Mouse (Mus musculus) frontal cortex, postnatal 14 days (tissue): ENCODE measurements around the gene Cxcl16.
"Not testable (repeated sequence)": the region's sequence is repeated elsewhere in the genome, so short reads cannot be mapped to it uniquely, and the experiment has no call there.

ENCODE experiments used
- DNase-seq, 2 experiments: peaks; one replicate each; pipeline ENCODE4 v3.0.0; 2022; ENCODE audit warnings: low spot score in 2 of 2

Cxcl16 gene

DNA sequence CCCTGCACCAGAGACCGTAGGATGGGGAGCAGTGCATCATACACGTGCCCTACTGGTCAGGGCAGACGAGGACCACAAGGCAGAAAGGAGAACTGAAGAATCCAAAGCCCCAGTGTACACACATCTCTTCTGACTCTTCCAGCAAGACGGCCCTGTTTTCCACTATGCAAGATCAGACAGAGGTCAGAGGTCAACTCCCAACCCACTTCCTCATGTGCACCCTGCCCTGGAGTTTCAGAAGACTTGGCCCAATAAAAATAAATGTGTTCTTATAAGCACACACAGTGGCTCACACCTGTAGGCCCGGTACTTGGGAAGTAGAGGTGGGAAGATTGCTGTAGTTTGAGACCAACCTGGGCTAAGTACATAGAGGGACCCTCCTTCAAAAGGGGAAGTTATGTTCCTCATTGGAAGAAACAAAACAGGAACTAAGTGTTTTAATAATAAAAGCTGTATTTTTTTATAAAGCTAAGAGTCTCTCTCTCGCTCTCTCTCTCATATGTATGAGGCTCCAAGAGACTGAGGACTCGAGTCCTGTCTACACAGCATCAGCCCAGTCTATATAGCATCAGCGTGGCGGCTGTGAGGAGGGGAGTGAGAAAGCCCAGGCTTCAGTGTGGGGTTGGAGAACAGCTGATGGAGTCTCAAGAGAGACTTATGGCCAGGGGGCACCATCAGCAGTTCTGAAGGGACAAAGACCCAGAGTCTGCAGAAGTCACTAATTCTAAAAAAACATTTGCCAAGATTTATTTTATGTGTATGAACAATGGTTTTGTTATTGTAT is 6.3 kb downstream of the Cxcl16 start:
- DNase-seq: no peak

GRCm38 (mm10) chr11:70451797-70452498 is 7.8 kb downstream of the Cxcl16 start, which contains the start of gene Med11:
Gene Med11 (plus strand): TSS chr11:70451919.
- peak; percentile 88 to 92 for DNase-seq

DNA sequence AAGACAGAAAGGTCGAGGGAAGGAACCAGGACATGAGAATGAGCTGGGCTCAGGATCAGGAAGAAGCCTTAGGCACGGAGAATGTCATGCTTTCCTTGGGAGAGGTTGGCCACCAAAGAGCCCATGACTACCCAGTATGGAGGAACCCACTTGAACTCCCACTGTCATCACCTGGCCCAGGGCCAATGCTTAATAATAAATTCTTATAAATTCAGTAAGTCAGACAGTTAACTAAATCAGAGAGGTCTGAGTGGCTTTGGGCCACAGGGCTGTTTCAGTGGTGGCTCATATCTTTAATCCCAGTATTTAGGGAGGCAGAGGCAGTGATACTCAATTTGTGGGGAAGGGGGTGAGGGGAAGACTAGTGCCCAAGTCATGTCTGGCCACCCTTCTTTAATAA is 8.9 kb downstream of the Cxcl16 start:
- DNase-seq: no peak

DNA sequence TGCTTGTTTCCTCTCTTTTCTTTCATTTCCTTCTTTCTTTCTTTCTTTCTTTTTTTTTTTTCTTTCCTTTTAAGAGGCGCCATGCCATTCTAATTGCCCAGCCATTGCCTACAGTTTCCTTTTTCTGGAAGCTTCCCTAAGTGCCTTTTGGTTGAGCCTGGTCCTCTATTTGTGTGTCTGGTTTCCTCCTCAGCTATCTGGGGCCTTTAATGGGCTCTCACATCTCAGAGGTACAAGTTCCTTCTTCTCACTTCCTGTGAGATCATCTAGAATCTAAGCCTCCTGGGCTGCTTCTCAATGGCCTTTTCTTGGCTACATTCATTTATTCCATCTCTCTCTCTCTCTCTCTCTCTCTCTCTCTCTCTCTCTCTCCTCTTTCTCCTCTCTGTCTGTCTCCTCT is 12.4 kb downstream of the Cxcl16 start:
- DNase-seq: no peak

DNA sequence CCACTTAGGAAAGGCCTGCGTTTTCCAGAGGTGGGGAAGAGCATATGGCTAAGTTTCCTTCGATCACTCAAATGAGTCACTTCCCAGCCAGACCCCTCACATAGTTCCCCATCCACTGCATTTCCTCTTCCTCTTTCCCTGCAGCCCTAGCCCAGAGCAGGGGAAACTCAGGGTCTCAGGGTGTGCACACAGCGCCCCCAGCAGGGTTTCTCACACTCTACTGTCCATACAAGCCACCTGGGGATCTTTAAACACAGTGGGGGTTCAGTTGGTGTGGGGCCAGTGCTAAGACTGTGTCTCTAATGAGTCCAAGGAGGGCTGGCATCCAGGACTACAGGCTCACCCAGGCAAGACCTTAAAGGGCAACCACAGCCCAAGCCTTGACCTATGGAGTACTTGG is 13.0 kb downstream of the Cxcl16 start:
- no peak for DNase-seq

GRCm38 (mm10) chr11:70444667-70445066 is 15.1 kb downstream of the Cxcl16 start:
- DNase-seq: no peak

DNA sequence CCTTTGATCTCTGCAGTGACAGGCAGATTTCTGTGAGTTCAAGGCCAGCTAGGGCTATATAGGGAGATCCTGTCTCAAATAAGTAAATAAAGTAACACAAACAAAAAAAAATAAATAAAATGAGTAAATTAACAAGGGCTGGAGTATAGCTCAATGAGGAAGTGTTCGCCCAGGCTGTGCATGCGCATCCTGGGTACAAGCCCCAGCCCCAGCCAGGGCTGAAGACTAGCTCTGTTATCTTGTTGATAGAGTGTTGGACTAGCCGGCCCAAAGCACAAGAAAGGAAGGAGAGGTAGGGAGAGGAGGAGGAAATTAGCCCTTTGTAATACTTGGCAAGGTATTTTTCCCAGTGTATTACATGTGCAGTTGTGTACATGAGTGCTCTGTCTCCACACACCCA is 15.8 kb downstream of the Cxcl16 start:
- DNase-seq: no peak

- no peak for DNase-seq
These were observed 17.9 kb downstream of the Cxcl16 start for GRCm38 (mm10) chr11:70441882-70442281.

DNA sequence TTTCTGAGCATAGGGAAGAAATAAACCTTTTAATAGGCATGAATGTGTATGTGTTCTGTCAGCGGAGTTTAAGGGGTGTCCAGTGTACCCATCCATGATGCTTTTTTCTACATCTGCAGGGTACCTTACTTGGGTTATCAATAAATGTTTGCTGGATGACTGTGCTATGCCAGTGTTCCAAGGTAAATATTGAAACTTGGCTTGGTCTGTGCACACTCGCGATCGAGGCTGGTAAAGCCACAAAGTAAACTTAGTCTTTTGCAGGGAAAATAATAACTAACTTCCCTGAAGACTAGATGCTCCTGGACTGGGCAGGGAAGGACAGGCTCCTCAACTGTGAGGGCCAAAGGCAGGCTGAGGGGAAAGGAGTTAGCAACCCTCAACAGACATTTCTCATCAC is 19.1 kb downstream of the Cxcl16 start:
- no peak for DNase-seq

DNA sequence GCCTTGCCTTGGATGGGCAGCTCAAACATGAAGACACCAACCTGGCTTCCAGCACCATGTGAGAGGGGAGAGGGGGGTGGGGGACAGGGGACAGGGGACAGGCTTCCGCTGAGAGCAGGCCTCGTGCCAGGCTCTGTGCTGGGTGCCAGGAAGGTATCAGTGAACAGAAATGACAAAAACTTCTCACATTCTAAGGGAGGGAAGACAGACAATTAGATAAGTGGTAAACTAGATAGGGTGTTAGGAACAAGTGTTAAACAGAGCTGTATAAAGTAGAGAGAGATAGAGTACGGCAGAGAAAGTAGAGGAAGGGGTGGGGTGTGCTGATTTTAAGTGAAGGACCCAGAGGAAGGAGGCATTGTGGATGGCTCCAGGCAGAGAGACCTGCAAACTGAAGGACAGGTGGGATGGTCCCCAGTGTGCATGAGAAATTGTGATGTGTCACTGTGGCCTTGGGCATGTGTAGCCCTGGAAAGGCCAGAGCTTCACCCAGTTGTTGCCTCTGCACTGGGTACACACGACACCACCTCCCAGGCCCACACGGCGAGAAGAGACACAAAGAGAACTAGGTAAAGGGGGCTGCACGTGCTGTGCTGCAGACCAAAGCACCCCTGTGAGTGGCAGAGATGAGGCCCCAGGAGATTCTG is 20.9 kb downstream of the Cxcl16 start:
- no peak for DNase-seq

- no peak for DNase-seq
These were observed 22.4 kb downstream of the Cxcl16 start for GRCm38 (mm10) chr11:70437426-70437825.

- no peak for DNase-seq
These were observed 24.3 kb downstream of the Cxcl16 start for GRCm38 (mm10) chr11:70435476-70435875.

GRCm38 (mm10) chr11:70433951-70434350 is 25.8 kb downstream of the Cxcl16 start:
- no peak for DNase-seq

GRCm38 (mm10) chr11:70433569-70433943 is 26.2 kb downstream of the Cxcl16 start:
- DNase-seq: no peak

DNA sequence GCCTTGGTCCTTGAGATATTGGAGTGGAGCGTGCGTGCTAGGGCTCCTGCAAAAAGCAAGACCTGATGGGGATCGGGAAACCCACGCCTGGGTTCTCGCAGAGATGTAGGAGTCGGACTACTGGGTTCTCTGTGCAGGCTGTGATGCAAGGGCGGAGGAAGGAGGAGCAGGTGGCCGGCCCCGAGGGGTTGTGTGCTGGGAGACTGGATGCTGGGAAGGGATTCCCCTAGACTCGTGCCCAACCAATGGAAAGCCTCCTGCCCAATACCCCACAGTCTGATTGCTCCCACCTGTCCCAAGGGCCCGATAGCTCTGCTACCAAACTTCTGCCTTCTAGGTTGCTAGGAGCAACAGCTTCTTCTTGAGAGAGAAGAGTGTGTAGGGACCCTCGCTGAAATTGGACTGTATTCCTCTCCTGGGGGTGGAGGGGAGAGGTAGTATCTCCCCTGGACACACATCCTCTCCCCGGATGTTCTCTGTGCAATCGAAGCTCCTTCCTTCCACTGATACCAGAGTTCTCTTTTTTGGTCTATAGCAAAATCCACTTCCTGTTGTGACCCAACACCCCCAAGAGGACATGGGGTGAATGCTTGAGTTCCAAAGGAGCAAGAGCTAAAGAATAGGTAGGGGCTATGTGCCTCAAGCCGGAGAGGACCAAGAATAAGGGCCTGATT is 26.8 kb downstream of the Cxcl16 start:
- DNase-seq: no peak

GRCm38 (mm10) chr11:70432048-70432894 is 27.5 kb downstream of the Cxcl16 start, which contains the start of gene Arrb2:
Gene Arrb2 (plus strand): TSS chr11:70432635.
- DNase-seq: peak; percentile 95 to 96

GRCm38 (mm10) chr11:70431574-70431973 is 28.2 kb downstream of the Cxcl16 start:
- DNase-seq: no peak

DNA sequence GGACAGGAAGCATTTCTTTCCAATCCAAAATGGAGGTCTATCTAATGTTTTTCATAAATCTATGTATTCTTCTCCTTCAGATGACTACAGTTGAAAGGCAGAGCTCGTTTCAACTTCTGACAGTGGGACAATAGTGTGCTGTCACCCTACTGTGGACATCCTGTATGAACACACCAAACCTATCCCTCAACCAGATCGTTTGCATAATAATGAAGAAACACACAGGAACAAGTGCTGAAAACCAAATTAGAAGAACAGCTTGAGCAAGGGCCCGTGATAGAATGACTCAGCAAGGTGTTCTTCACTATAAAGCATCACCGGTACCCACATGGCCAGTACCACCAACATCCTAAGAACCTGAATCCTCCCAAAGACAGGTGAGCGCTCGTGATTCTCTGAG is 33.2 kb downstream of the Cxcl16 start:
- not testable (repeated sequence) for DNase-seq

DNA sequence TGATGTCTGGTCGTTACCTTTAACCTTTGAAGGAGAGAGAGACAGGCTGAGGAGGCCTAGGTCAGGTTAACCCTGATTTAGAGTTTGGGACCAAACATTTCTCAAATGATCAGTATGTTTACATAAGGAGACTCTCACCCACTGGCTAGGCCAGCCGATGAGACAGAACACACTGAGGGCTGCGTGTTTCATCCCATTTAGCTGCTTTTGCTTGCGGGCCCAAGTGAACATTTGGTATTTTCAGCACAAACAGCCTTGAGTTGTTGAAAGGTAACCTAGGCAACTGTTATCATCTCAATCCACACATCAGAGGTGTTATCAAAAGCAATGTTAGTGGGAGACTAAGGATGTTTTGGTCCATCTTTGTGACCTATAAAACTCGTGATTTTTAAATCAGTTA is 40.3 kb downstream of the Cxcl16 start:
- DNase-seq: no peak

- DNase-seq: no peak
These were observed 41.6 kb downstream of the Cxcl16 start for GRCm38 (mm10) chr11:70418199-70418598.

DNA sequence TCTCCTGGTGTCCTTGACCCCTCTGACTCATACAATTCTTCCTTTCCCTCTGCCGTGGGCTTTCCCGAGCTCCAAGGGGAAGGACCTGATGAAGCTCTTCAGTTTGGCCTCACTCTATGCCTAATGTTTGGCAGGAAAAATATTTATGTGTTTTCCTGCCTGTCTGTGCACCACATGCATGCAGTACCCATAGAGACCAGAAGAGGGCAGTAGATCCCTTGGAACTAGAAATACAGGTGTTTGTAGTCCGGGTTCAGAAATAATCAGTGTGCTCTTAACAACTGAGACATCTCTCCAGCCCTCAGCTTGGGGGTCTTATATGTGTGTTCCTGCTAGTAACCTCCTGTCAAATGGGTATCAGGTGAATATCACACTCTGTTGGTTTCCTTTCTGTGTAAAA is 45.8 kb downstream of the Cxcl16 start:
- peak in 1 of 2 experiments; percentile 71 for DNase-seq
